Mouse (Mus musculus): Measurements from ENCODE around the gene Gpa33. TPM values are rescaled to one million over a fixed set of nuclear protein-coding genes. Genes with fewer than 3 reads are reported as not detected.
A peak's percentile ranks its signal among the peaks of the same experiment; 100 is the strongest.

Gpa33 gene
- total RNA-seq (2021) = not detected

DNA sequence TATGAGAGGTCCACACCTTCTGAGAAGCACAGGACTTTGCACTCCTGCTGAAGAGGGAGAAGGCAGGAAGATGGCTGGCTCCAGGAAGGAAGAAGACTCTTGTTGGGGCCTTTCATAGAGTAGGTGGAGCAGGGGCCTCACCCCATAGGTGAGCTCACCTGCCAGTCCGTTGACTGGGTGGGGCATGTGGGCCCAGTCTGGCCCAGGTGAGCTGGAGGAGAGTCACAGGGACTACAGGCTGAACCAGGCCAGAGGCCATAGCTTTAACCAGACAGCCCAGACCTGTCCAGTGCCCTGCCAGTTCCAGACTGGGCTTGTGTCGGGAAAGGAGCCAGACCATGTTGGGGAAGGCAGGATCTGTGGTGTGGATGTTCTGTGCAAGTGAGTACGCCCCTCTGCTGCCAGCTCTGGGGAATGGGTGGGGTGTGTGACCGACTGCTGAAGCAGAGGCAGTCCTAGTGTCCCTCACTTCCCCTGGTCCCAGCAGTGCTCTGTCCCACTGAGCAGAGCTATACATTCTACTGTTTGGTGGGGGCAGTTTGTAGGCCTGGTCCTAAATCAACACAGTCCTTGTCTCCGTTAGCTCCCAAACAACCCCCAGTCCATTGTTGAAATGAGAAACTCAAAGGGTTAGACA lies at the start of gene Gpa33:
Gpa33 (plus strand) TSS at position 15 of the 637 bp plus-strand sequence.
- intact Hi-C loops (cut with DNase I) = no loop called here

GRCm38 (mm10) chr1:166088446-166089170 lies 41.4 kb upstream of the Gpa33 start:
- no peak for DNase-seq (ENCODE audit: low spot score in 2 of 2)
- intact Hi-C loops (cut with DNase I) = no loop called here

More for the DNA sequence above, at the start of gene Gpa33:
- no peak for DNase-seq (ENCODE audit: low spot score in 2 of 2)

GRCm38 (mm10) chr1:166089337-166089736 lies 40.7 kb upstream of the Gpa33 start:
- DNase-seq (ENCODE audit: low spot score in 2 of 2) = no peak
- intact Hi-C loops (cut with DNase I) = no loop called here

DNA sequence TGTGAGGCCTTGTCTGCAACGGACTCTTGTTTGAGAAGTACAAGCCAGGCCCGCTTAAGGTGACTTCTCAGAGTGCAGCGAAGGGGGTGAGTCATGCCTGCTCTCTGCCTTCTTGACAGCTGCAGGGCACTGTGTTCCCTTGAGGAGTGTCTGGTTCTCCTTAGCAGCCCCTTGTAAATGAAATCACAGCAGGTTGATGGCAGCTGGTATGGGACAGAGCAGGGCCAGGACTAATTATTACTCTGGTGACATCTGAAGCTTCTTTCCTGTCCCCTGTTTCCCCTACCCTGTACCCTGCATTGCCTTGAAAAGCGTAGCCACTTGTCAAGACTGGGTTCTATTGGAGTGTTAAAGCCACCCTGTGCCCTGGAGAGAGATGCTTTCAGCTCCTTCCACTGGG lies 40.3 kb upstream of the Gpa33 start:
- intact Hi-C loops (cut with DNase I) = no loop called here
- DNase-seq (ENCODE audit: low spot score in 2 of 2) = no peak

DNA sequence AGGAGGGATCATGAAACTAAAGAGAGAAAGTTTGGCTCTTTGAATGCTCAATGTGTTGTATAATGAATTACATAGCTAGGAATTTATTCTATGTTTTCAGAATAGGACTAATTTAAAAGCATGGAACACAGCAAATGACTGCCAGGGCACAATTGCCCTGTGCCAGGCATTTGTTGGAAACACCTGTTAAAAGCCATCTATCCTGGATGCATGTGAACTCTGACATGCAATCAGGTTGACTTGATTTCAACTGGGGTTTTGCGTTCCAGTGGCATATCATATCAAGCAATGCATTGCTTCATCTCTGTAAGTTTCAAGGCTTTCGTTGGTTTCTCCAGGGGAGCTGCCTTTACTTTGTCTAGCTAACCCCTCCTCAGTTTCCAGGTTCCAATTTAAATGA lies 39.7 kb upstream of the Gpa33 start:
- no peak for DNase-seq (ENCODE audit: low spot score in 2 of 2)
- intact Hi-C loops (cut with DNase I) = no loop called here

GRCm38 (mm10) chr1:166094462-166094861 lies 35.6 kb upstream of the Gpa33 start:
- no peak for DNase-seq (ENCODE audit: low spot score in 2 of 2)
- intact Hi-C loops (cut with DNase I) = no loop called here

GRCm38 (mm10) chr1:166098120-166098519 lies 31.9 kb upstream of the Gpa33 start:
- no peak for DNase-seq (ENCODE audit: low spot score in 2 of 2)
- intact Hi-C loops (cut with DNase I) = no loop called here

DNA sequence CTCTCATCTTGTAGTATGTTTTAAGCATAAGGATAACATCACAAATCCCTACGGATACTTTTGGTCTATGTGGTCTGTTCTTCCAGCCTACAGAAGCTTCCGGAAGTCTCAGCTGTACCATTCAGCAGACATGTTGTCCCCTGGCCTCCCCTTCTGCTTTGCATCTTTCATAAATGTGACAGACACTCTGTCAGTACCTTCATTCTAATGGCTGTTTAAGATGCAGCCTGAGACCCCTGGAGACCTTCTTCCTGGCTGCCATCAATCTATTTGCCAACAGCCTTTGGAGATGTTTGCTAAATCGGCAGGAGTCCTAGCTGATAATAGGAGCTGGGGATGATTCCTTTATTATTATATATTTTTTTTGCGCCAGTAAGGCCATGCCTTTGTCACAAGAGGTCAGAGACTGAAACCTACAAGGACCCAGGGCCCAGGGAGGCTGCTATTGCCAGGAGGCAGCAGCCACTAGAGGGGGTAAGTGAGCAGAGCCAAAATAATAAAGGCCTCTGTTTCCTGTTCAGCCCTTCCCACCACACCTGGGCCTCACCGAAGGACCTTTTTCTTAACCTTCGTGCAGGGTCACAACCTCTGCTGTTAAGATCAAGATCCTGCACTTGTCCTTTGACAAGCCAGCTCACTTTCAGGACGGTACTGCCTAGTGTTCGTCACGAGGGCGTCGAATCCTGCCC lies 27.0 kb upstream of the Gpa33 start:
- no peak for DNase-seq (ENCODE audit: low spot score in 2 of 2)

GRCm38 (mm10) chr1:166104858-166105257 lies 25.2 kb upstream of the Gpa33 start:
- no peak for DNase-seq (ENCODE audit: low spot score in 2 of 2)
- intact Hi-C loops (cut with DNase I) = no loop called here

More for the DNA sequence above, 27.0 kb upstream of the Gpa33 start:
- intact Hi-C loops (cut with DNase I) = no loop called here

DNA sequence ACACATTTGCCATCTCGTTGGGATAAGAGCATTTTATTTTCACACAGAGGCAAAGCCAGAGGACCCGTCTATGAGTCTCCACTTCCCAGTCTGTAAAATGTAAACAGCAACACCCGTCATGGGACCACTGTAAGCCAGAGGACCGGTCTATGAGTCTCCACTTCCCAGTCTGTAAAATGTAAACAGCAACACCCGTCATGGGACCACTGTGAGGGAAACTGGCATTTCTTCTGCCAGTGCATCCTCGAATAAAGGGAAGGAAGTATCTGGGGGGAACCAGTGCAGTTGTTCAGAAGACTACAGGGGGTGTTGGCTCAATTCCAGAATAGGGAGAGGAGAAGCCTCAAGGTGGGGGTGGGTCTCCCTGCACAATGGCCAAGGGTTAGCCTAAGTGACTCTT lies 24.6 kb upstream of the Gpa33 start:
- intact Hi-C loops (cut with DNase I) = no loop called here
- peak in 1 of 2 experiments; percentile 24 for DNase-seq (ENCODE audit: low spot score in 2 of 2)

- intact Hi-C loops (cut with DNase I) = no loop called here
- DNase-seq (ENCODE audit: low spot score in 2 of 2) = no peak
Observed at GRCm38 (mm10) chr1:166114986-166115385, 15.1 kb upstream of the Gpa33 start.

- no peak for DNase-seq (ENCODE audit: low spot score in 2 of 2)
- intact Hi-C loops (cut with DNase I) = no loop called here
Observed at GRCm38 (mm10) chr1:166115719-166116118, 14.3 kb upstream of the Gpa33 start.

GRCm38 (mm10) chr1:166117866-166118639 lies 12.0 kb upstream of the Gpa33 start:
- intact Hi-C loops (cut with DNase I) = no loop called here
- DNase-seq (ENCODE audit: low spot score in 2 of 2) = no peak

- no peak for DNase-seq (ENCODE audit: low spot score in 2 of 2)
Observed at GRCm38 (mm10) chr1:166122114-166122513, 7.9 kb upstream of the Gpa33 start.

DNA sequence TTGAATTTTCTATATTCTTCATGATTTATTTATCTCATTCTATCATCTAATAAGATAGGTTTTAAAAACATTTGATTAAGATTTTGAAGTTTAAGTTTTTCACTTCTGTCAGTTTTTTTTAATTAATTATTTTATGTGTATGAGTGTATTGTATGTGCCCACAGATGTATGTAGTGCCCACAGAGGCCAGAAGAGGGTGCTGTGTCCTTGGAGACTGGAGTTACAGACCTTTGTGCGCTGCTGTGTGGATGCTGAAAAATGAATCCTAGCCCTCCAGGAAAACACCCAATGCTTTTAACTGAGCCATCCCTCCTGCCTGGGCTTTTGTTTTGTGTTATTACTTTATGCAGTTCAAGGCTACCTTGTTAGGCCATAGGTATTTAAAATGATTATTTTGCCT lies 7.0 kb upstream of the Gpa33 start:
- intact Hi-C loops (cut with DNase I) = no loop called here
- DNase-seq (ENCODE audit: low spot score in 2 of 2) = no peak

More at GRCm38 (mm10) chr1:166122114-166122513, 7.9 kb upstream of the Gpa33 start:
- intact Hi-C loops (cut with DNase I) = no loop called here

- intact Hi-C loops (cut with DNase I) = no loop called here
Observed at GRCm38 (mm10) chr1:166123751-166124150, 6.3 kb upstream of the Gpa33 start.

GRCm38 (mm10) chr1:166124932-166125593 lies 5.0 kb upstream of the Gpa33 start:
- no peak for DNase-seq (ENCODE audit: low spot score in 2 of 2)
- intact Hi-C loops (cut with DNase I) = no loop called here

More at GRCm38 (mm10) chr1:166123751-166124150, 6.3 kb upstream of the Gpa33 start:
- no peak for DNase-seq (ENCODE audit: low spot score in 2 of 2)

DNA sequence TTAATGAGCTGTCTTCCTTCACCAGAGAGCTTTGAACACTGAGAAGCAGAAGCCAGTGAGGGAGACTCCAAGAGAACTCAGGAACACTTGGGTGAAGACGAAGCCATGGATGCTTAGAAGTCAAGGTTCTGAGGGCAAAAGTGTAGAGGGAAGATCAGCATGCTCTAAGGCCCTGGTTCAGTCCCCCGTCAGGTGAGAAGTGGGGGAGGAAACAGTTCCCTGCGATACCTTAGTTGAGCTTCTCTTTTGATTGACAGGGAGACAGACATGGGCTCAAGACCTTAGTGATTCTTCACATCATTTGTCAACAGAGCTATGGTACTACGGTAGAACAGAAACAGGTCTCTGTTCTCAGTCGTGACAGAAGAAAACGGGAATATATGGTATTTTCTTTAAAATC lies 3.7 kb upstream of the Gpa33 start:
- DNase-seq (ENCODE audit: low spot score in 2 of 2) = no peak
- intact Hi-C loops (cut with DNase I) = no loop called here

GRCm38 (mm10) chr1:166126795-166127194 lies 3.2 kb upstream of the Gpa33 start:
- no peak for DNase-seq (ENCODE audit: low spot score in 2 of 2)
- intact Hi-C loops (cut with DNase I) = no loop called here

Data from left cerebral cortex, postnatal 25 days (tissue).